Mouse (Mus musculus) adrenal gland, postnatal 4 days (tissue): ENCODE results near the gene Igf2r. TPM values are rescaled to one million over a fixed set of nuclear protein-coding genes. Genes with fewer than 3 reads are reported as not detected.

ENCODE experiments used
- DNase-seq, 2 experiments: peaks; one replicate each; pipeline ENCODE4 v3.0.0; 2021 to 2022; ENCODE audit warnings: low spot score in 2 of 2, mixed read lengths in 2 of 2
- long read RNA-seq, 2 experiments: library from polyadenylated mRNA; stranded (forward); transcript quantifications; one replicate each; pipeline ENCODE4 v2.0.0; 2021
- total RNA-seq, 2 experiments: library from RNA; stranded (reverse); gene quantifications; 2 replicates each; pipeline ENCODE4 v1.2.3; 2021

Igf2r gene
- total RNA-seq, result 10 to 100 TPM; 76.4 to 82.0 TPM
- long read RNA-seq, experiment 1, partial matches to known transcripts, result 2 of 15 reads
- long read RNA-seq, experiment 1, other reads (novel, unspliced or antisense), result 13 of 15 reads
- long read RNA-seq, experiment 2, full-length matches to known transcripts, result 1 of 29 reads
- long read RNA-seq, experiment 2, partial matches to known transcripts, result 25 of 29 reads
- long read RNA-seq, experiment 2, other reads (novel, unspliced or antisense), result 3 of 29 reads

DNA sequence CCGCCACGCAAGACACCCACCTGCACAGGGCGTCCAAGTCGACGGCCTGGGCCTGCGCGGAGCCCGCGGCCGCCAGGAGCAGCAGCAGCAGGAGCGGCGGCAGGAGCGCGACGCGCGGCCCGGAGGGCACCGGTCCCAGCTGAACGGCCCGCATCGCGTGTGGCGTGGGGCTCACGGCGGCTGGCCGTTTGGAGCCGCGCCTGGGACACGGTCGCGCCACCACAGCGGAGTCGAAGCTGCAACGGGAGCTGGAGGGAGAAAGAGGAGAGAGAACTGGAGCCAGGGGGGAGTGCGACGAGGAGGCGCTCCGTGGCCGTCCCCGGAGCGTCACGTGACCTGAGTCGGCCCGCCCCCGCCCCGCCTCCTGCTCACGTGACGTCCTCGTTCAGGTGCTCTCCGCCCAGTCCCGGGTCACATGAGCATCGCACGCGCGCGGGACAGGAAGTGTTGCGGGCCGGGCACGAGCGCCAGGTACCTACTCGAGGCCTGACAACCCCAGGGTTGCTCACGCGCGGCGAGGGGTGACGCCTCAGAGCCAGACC lies at the start of gene Igf2r:
Gene Igf2r (minus strand): TSS at position 285 of the 542 bp plus-strand sequence.
- DNase-seq, result peak; percentile 54 to 59

DNA sequence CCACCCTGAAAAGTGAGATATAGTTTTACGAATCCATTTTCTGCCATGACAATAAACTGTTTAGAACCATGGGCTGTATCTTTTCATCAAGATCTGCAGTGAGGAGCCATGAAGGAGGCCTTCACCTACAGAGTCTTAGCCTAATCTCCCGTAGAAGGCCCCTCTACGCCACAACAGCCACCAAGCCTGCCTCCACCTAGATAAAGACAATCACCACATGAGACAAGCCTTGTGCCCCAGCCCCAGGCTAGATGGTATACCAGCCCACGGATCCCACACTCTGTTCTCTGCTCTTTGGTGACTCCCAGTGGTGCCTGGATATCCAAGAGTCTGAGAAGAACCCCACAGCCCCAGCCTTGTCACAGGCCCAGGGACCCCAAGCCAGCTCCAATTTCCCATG lies 46.4 kb upstream of the Igf2r start:
- DNase-seq, result no peak

DNA sequence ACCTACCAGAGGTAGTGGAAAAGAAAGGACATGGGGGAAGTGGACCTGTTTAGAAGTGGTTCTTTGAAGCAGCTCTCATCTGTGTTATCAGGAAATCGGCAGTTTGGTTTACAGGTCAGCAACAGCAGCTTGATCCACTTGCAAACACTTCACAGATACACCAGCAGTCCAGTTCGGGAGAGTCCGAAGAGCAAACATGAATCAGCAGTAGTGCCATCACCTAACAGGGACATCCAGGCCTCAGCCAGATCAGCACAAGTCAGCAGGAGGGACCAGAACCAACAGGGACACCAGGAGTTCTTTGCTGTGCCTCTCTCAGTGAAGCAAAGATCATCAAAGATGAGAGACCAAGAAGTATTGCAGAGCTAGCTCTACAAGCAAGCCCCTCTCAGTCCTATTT lies 45.0 kb upstream of the Igf2r start:
- DNase-seq, result no peak

DNA sequence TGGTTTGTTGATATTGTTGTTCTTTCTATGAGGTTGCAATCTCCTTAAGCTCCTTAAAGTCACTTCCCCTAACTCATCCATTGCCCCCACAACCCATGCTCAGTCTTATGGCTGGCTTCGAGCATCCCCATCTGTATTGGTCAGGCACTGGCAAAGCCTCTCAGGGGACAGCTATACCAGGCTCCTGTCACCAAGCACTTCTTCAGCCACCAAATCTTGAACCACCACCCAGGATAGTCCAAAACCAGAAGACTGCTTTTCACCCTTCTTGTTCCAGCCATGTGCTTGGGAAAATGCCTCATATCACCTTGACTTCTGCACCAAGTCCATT lies 41.5 kb upstream of the Igf2r start:
- no peak for DNase-seq

DNA sequence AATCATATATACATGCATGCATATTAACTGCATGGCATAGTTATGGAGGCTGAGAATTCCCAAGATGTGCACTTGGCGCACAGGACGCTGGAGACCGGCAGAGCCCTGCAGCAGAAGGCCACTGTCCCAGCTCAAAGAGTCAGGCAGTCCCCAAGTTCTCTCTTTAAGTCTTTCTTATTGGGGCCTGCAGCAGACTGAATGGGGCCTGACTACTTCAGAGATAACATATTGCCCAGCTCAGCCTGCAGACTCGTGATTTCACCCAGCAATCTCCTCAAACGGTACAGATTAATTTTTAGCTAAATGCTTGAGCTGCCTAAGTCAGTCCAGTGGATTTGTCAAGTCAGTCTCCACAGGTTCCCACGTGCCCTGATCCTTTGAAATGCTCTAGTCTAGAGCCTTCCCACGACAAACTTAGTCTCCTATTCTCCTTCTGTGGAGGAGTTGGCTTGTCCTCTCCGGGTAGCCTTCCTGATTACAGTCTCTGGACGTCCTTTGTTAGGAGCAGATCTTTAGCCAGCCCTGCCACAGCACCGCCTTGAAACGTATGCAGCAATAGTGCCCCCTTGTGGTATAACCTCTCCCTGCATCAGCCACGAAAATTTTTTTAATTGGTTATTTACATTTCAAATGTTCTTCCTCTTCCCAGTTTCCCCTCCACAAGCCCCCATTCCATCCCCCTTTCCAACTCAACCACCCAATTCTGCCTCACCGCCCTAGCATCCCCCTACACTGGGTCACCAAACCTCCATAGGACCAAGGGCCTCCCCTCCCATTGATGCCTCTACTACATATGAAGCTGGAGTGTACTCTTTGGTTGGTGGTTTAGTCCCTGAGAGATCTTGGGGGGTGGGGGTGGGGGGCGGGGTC lies 40.9 kb upstream of the Igf2r start:
- peak; percentile 27 to 51 for DNase-seq

DNA sequence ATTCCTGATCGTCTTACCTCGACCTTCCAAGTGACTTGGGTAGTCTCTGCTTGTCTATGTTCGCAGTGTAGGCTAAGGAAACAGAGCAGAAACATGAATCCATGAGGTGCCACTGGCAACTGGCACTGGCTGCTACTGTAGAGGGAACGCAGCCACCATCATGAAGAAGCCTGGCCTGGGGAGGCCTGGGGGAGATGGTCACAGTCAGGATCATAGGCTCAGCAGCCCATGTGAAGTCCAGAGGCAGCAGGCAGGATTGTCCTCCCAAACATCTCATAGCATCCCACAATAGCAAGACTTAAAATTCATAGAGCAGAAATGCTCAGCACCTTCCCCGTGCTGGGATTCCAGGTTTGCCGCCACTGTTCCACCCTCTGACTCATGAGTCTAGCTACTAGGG lies 39.4 kb upstream of the Igf2r start:
- DNase-seq, result no peak

DNA sequence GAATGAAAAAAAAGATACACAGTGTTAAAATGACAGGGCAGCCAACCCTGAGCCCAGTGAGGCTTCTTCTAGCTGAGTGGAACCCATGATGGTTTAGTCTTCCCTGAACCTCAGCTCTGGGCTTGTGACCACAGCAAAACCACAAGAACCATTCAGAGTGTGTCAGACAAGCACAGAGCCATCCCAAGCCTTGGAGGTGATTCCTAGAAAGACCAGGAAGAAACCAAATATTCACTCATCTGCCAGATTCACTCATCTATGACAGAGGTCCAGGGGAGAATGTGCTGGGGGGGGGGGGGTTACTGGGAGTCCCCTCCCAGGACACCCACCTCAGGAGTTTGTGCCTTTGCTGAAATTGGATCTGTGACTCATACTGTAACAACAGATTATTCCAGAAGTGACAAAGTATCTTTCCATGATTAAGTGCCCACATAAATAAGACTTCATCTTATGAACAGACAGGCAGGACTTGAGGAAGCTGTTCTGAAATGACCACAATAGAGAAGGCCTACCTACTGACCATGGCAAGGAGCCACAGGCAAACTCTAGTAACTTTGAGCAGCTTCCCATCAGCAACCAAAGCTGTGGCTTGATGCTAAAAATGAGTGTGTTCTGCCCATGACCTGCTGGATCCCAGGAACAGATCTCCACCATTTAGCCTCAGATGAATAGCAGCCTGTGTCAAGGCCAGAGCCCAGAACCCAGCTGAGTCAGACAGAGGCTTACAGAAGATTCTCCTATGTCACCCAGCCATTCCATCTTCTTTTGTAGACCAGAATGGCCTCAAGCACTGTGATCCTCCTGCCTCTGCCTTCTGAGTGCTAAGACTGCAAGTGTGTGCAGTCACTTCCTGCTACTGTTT lies 35.4 kb upstream of the Igf2r start:
- DNase-seq, result no peak

DNA sequence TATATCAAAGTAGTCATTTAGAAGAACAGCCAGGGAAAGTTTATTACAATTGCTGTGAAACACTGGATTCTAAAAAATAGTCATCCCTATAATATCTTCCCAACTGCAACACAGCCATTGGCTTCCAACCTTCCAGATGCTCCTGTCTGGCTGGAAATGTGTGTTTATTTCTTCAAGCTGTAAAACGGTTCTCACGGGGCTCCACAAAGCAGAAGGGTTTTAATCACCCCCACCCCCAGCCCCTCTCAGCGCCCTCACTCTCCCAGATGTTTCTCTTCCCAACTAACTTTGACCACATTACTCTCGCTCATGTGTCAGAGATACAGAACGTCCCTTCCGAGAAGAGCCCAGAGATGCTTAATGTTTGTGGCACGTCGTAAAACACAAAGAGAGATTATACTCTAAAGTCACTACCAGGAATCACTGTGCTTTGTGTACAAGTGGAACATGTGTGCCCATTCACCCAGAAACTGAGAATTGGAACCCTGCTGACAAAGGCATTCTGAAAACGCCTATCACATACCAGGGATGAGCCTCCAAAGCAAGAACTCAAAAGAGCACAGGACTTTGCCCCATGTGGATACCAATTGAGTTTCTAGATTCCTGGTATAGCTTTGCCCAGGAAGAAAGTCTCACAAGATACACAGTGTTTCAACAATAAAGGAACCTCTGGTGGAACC lies 32.5 kb upstream of the Igf2r start:
- DNase-seq, result no peak

DNA sequence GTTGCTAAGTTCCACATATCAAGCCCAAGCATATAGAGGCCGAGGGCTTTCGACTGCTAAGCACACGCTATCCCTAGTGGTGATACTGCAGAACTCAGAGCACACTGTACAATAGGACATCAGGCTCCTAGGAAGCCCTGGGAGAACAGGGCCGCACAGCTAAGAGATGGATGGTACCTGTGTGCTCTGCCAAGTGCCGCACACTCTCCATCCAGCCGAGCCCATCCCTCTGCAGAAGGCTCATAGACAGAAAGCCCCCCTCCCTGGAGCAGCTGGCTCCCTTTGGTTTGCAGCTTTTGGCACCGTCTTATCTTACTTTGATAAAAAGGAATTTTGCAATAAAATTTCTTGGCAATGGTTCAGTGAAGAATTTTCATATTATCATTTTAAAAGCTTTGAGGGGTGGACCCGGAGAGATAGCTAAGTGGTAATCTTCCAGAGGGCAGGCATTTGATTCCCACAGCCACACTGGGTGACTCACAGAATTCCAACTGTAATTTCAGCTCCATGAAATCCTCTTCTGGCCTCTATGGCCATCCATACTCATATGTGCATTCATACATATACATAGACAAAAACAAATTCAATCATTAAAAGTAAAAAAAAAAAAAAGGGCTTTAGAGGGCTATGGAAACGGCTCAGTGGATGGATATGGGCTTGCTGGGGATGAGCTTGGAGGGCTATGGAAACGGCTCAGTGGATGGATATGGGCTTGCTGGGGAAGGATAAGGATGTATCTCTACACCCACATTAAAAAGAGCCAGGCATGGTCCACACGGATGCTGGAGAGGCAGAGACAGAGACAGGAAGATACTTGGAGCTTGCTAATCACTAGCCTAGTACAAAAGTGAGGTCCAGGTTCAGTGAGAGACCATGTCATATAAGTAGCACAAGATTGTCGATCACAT lies 30.2 kb upstream of the Igf2r start:
- DNase-seq, result no peak

DNA sequence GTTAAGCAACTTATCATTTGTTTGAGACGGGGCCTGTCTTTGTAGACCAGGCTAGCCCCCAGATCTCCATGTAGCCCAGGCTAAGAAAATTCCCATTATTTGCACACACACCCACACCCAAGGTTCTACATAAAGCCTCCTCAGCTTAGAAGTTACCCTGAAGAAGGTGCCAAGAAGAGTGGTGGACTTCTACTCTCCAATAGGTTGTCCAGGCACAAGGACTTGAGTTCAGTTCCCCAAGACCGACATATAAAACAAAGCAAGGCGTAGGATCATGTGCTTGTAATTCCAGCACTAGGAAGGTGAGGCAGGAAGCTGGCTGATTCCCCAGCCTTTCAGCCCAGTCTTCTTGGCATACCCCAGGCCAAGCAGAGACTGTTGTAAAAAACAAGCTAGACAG lies 29.1 kb upstream of the Igf2r start:
- no peak for DNase-seq

DNA sequence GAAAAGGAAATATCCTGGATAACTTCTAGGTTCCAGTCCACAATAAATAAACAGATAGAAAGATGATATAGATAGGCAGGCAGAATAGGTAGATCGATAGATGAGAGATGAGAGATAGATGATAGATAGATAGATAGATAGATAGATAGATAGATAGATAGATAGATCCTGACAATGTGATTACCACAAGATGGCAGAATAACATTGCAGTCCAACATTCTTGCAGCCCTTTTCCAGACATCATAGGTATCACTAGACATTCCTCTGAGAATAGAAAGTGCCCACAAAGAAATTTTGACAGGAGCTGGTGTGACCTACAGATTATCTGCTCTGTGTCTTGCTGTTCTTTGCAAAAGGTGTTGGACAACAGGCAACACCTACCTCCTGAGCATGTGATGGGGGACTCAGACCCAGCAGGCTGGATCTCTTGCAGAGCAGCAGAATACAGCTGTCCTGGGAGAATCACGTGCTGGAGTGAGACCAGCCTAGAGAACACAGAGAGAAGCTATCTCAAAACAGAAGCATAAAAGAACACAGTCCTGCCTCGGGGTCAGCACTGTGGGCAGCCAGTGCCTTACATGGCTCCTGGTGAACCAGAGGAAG lies 28.1 kb upstream of the Igf2r start:
- no peak for DNase-seq

DNA sequence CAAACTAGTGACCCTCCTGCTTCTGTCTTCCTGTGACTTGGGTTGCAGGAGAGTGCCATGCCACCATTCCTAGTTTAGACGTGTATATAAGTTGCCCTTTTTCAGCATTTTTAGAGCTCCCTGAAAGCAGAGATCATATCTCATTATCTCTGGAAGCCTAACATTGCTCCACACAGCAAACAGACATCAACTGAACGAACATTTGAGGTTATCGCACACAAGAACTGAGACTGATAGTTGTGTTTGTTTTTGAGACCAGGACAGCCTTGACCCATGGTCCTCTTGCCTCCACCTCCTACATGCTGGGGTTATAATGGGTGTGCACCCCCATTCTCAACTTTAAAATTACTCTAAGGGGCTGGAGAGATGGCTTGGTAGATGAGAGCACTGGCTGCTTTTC lies 27.2 kb upstream of the Igf2r start:
- no peak for DNase-seq

DNA sequence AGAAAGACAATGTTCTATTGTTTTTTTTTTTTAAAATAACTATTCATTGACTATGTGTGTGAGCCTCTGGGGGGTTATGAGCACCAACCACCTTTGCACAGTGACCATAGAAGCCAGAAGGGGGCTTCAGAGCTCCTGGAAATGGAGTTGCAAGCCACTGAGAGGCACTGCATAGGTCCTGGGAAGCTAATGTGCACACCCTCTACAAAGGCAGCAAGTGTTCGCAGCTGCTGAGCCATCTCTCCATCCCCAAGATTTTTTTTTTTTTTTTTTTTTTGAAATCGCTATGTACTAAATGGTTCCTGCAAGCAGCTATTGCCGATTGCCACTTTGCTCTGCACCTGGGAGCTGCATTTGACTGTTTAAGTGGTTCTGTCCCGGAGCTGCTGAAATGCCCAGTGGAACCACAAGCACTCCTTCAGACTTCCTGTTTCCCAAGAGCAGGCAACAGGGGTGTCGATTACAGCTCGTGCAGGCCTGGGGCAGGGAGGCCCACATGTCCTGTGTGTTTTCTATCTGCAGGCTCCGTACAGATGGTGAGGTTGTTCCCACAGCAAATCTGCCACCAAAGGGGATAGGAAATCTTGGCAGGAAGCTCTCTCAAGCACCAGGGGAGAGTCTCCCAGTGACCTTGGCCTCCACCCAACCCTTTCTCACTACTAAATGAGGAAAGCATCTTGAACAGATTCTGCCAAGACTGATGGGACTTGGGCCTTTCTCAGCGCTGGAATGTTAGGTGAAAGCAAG lies 24.4 kb upstream of the Igf2r start:
- DNase-seq, result peak in 1 of 2 experiments; percentile 27

DNA sequence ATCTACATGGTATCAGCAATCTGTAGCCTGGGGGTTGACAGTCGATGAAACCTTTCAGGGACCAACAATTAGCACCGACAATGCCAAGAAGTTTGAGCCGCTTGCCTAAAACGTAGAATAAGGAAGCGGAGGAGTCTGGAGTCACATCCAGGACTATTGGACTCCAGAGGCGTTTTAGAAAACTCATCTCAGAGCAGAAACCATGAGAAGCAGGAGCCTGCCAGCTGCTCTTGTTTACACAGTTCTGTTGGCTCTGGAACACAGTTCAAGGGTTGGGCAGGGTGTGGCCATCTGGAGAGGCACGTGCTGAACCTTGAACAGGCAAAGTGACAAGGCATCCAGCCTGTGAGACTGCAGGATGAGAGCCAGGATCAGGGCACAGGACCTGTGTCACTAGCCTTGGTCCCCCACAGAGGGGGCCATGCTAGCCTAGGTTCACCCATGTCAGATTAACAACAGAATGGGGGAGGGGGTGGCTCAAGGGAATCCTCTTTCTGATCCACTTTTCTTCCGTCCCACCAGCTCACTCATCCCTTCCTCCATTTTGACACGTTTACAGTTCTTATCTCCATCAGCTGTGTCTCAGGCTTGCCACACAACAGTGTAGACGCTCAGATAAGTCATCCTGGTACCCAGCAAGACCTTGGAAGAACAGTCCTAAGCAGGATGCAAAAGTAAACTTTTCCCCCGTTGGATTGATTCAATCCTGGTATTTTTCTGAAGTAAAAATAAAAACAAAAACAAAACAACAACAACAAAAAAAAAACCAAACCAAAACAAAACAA lies 23.1 kb upstream of the Igf2r start:
- no peak for DNase-seq

DNA sequence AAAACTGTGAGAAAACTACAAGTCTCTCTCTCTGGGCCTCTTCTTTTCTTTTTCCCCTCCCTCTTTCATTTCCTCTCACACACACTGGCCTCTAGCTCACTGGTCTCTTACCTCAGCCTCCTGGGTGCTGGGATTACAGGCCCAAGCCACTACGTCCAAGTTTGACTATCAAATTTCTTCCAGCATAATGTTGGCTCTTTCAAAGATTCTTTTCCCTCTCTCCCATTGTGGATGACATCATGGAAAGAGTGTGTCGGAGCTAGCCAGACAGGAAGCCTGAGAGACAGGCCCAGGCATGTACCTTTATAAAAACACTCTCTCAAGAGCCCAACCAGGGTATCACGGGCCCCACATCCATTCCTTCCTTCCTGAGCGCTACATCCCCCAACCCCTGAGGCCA lies 22.0 kb upstream of the Igf2r start:
- no peak for DNase-seq

DNA sequence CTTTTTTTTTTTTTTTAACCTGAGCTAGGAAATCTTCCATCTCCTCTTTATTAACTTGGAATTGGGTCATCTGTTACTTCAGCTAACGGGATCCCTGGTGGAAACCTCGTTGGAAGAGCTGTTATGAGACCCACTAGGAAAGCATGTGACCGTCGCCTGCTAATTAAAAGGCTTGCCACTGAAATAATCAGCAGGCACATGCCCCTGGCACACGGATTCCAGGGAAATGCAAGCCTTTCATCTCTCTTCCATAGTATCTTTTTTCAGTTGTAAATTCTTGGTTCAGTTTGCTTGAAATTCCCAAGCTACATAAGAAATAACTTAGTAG lies 21.6 kb upstream of the Igf2r start:
- no peak for DNase-seq

DNA sequence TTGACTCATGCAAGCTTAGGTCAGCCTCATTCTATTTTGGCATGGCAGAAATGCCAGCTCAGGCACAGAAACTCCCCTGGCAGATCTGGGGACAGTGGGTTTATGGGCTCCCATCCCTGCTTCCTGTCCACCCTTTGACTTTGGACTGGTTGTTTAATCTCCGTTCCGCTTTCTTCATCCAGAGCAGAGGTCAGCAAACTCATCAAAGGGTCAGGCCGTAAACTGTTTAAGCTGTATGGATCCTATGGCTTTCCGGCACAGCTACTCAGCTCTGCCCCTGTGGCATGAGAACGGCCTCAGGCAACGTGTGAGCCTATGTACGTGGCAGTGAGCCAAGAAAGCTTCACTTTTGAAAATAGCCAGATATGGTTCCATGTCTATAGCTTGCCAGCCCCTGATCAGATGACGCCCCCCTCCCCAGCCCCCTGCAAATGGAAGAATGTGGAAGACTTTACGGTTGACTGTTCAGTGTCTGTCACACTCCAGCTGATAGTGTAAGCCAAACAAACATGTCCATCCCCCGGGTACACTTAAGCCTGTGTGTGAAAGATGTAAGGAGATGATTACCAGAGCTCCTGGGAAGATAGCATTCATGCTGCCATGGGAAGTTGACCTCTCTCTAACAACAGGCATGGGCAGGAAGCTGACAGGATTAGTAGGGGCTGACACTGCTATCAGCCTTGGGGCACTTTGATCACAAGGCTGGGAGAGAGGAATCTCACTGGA lies 21.1 kb upstream of the Igf2r start:
- no peak for DNase-seq
